Mouse (Mus musculus) cerebellum, postnatal 36 days (tissue): ENCODE data around the gene Cyp2t4.

Experiments
- DNase-seq, 2 experiments: peaks; one replicate each; pipeline ENCODE4 v3.0.0; 2021 to 2022; ENCODE audit warnings: mixed read lengths in 2 of 2

Cyp2t4 gene

GRCm38 (mm10) chr7:27161744-27162143, 8.2 kb downstream of the Cyp2t4 start:
- no peak for DNase-seq

- DNase-seq, result no peak
Measured at GRCm38 (mm10) chr7:27162780-27163449, 9.4 kb downstream of the Cyp2t4 start.

GRCm38 (mm10) chr7:27163450-27163805, 9.9 kb downstream of the Cyp2t4 start:
- no peak for DNase-seq

GRCm38 (mm10) chr7:27164112-27164947, 10.8 kb downstream of the Cyp2t4 start:
- DNase-seq, result peak; percentile 51 to 63

GRCm38 (mm10) chr7:27165007-27165655, 11.6 kb downstream of the Cyp2t4 start:
- peak; percentile 53 to 58 for DNase-seq

- no peak for DNase-seq
Measured at GRCm38 (mm10) chr7:27165696-27166095, 12.2 kb downstream of the Cyp2t4 start.

GRCm38 (mm10) chr7:27166229-27166613, 12.7 kb downstream of the Cyp2t4 start:
- DNase-seq, result peak; percentile 72 to 81

GRCm38 (mm10) chr7:27166614-27167474, 13.3 kb downstream of the Cyp2t4 start, which contains the start of gene Egln2:
Gene Egln2, minus strand, starts transcription at chr7:27166802.
- peak; percentile 95 to 97 for DNase-seq

GRCm38 (mm10) chr7:27167475-27168094, 14.1 kb downstream of the Cyp2t4 start:
- DNase-seq, result no peak

GRCm38 (mm10) chr7:27168371-27168770, 14.9 kb downstream of the Cyp2t4 start:
- no peak for DNase-seq

- DNase-seq, result no peak
Measured at GRCm38 (mm10) chr7:27170981-27171380, 17.5 kb downstream of the Cyp2t4 start.

- no peak for DNase-seq
Measured at GRCm38 (mm10) chr7:27174496-27174895, 21.0 kb downstream of the Cyp2t4 start.

- DNase-seq, result no peak
Measured at GRCm38 (mm10) chr7:27174896-27175295, 21.4 kb downstream of the Cyp2t4 start.

GRCm38 (mm10) chr7:27177942-27178323, 24.4 kb downstream of the Cyp2t4 start:
- DNase-seq, result no peak

GRCm38 (mm10) chr7:27178324-27179216, 25.1 kb downstream of the Cyp2t4 start, which contains the start of gene Rab4b:
Gene Rab4b, minus strand, starts transcription at chr7:27178896.
- peak; percentile 99 for DNase-seq

GRCm38 (mm10) chr7:27179217-27179918, 25.9 kb downstream of the Cyp2t4 start:
- DNase-seq, result no peak

- DNase-seq, result peak in 1 of 2 experiments; percentile 29
Measured at GRCm38 (mm10) chr7:27180036-27180435, 26.5 kb downstream of the Cyp2t4 start.

GRCm38 (mm10) chr7:27180837-27181695, 27.6 kb downstream of the Cyp2t4 start, which contains the start of the genes Gm21983 and Mia:
Gene Gm21983, minus strand, starts transcription at chr7:27181086.
Gene Mia, minus strand, starts transcription at chr7:27181157.
- no peak for DNase-seq

GRCm38 (mm10) chr7:27182498-27182897, 29.0 kb downstream of the Cyp2t4 start:
- DNase-seq, result no peak
